Mouse (Mus musculus): ENCODE measurements around the gene Vwa5b1. TPM values are rescaled to one million over a fixed set of nuclear protein-coding genes. Genes with fewer than 3 reads are reported as not detected.

Gene Vwa5b1
- polyA plus RNA-seq, 1 experiment = 0.08 TPM

- WGBS = 89% methylated on average over 11 of the region's 11 CpGs
- no peak overlapping the region for H3K27ac ChIP-seq (ENCODE audit: control insufficient read depth, insufficient read depth, low read length)
- no peaks in the 10 kb centered on the region for H3K4me1 ChIP-seq (replicated peaks; ENCODE audit: control insufficient read depth, insufficient read depth, low read length)
- no peak overlapping the region for H3K4me3 ChIP-seq (ENCODE audit: control insufficient read depth, insufficient read depth, low read length)
- no peaks in the 10 kb centered on the region for H3K36me3 ChIP-seq (ENCODE audit: control insufficient read depth, insufficient read depth, low read length)
- no peaks in the 10 kb centered on the region for H3K27me3 ChIP-seq (ENCODE audit: control insufficient read depth, insufficient read depth, low read length)
- no peak for DNase-seq
- TF ChIP-seq CTCF (IDR thresholded peaks at IDR 0.05; ENCODE audit: borderline replicate concordance, control insufficient read depth, extremely low read depth, insufficient read depth, low read length, poor library complexity) = no peak
- no peak for TF ChIP-seq POLR2A (IDR thresholded peaks at IDR 0.05; ENCODE audit: control insufficient read depth, extremely low read depth, insufficient read depth, low read length, poor library complexity)
Observed at GRCm38 (mm10) chr4:138670093-138670889, 34.6 kb upstream of the Vwa5b1 start.

GRCm38 (mm10) chr4:138666521-138666920, 30.8 kb upstream of the Vwa5b1 start:
- Histone ChIP-seq H3K36me3 (ENCODE audit: control insufficient read depth, insufficient read depth, low read length) (no peaks in the 10 kb centered on the region), H3K4me1 (replicated peaks; ENCODE audit: control insufficient read depth, insufficient read depth, low read length) (no peaks in the 10 kb centered on the region), H3K4me3 (ENCODE audit: control insufficient read depth, insufficient read depth, low read length) (no peak overlapping the region), H3K27ac (ENCODE audit: control insufficient read depth, insufficient read depth, low read length) (no peak overlapping the region), H3K27me3 (ENCODE audit: control insufficient read depth, insufficient read depth, low read length) (no peaks in the 10 kb centered on the region)
- TF ChIP-seq POLR2A (IDR thresholded peaks at IDR 0.05; ENCODE audit: control insufficient read depth, extremely low read depth, insufficient read depth, low read length, poor library complexity) = no peak
- no peak for TF ChIP-seq CTCF (IDR thresholded peaks at IDR 0.05; ENCODE audit: borderline replicate concordance, control insufficient read depth, extremely low read depth, insufficient read depth, low read length, poor library complexity)
- no peak for DNase-seq
- 69% methylated on average over 10 of the region's 10 CpGs for WGBS

GRCm38 (mm10) chr4:138659936-138660602, 24.4 kb upstream of the Vwa5b1 start:
- Histone ChIP-seq H3K36me3 (ENCODE audit: control insufficient read depth, insufficient read depth, low read length) (no peaks in the 10 kb centered on the region), H3K4me3 (ENCODE audit: control insufficient read depth, insufficient read depth, low read length) (no peak overlapping the region), H3K4me1 (replicated peaks; ENCODE audit: control insufficient read depth, insufficient read depth, low read length) (no peaks in the 10 kb centered on the region), H3K27ac (ENCODE audit: control insufficient read depth, insufficient read depth, low read length) (no peak overlapping the region), H3K27me3 (ENCODE audit: control insufficient read depth, insufficient read depth, low read length) (no peaks in the 10 kb centered on the region)
- no peak for DNase-seq
- WGBS = 84% methylated on average over 11 of the region's 11 CpGs
- TF ChIP-seq POLR2A (IDR thresholded peaks at IDR 0.05; ENCODE audit: control insufficient read depth, extremely low read depth, insufficient read depth, low read length, poor library complexity) = no peak
- TF ChIP-seq CTCF (IDR thresholded peaks at IDR 0.05; ENCODE audit: borderline replicate concordance, control insufficient read depth, extremely low read depth, insufficient read depth, low read length, poor library complexity) = no peak

- no peaks in the 10 kb centered on the region for H3K4me1 ChIP-seq (replicated peaks; ENCODE audit: control insufficient read depth, insufficient read depth, low read length)
- H3K4me3 ChIP-seq (ENCODE audit: control insufficient read depth, insufficient read depth, low read length) = no peak overlapping the region
- TF ChIP-seq POLR2A (IDR thresholded peaks at IDR 0.05; ENCODE audit: control insufficient read depth, extremely low read depth, insufficient read depth, low read length, poor library complexity) = no peak
- TF ChIP-seq CTCF (IDR thresholded peaks at IDR 0.05; ENCODE audit: borderline replicate concordance, control insufficient read depth, extremely low read depth, insufficient read depth, low read length, poor library complexity) = no peak
- H3K36me3 ChIP-seq (ENCODE audit: control insufficient read depth, insufficient read depth, low read length) = no peaks in the 10 kb centered on the region
- no peaks in the 10 kb centered on the region for H3K27me3 ChIP-seq (ENCODE audit: control insufficient read depth, insufficient read depth, low read length)
- DNase-seq = no peak
- no peak overlapping the region for H3K27ac ChIP-seq (ENCODE audit: control insufficient read depth, insufficient read depth, low read length)
- WGBS = 29% methylated on average over 6 of the region's 6 CpGs
Observed at GRCm38 (mm10) chr4:138653056-138653455, 17.4 kb upstream of the Vwa5b1 start.

DNA sequence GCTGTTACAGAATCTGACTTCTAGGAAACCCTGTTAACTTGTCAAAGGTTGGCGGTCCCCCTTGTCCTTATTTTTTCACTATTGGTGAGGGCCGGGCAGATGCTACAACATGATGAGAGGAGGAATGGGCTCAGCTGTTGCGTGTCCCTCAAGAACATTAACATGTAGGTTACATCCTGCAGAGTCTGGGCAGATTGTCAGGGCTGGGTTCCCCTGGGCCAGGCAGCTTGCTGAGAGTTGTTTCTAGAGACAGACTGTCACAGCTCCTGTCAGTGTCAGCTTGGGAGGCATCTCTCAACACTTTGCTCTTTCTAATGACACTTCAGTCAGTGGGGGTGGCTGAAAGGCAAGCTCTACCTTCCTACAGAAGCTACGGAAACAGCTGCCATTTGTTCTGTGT, 16.2 kb upstream of the Vwa5b1 start:
- Histone ChIP-seq H3K36me3 (ENCODE audit: control insufficient read depth, insufficient read depth, low read length) (no peaks in the 10 kb centered on the region), H3K4me1 (replicated peaks; ENCODE audit: control insufficient read depth, insufficient read depth, low read length) (no peaks in the 10 kb centered on the region), H3K27ac (ENCODE audit: control insufficient read depth, insufficient read depth, low read length) (no peak overlapping the region), H3K4me3 (ENCODE audit: control insufficient read depth, insufficient read depth, low read length) (no peak overlapping the region), H3K27me3 (ENCODE audit: control insufficient read depth, insufficient read depth, low read length) (no peaks in the 10 kb centered on the region)
- no peak for DNase-seq
- 96% methylated on average over 4 of the region's 4 CpGs for WGBS
- TF ChIP-seq POLR2A (IDR thresholded peaks at IDR 0.05; ENCODE audit: control insufficient read depth, extremely low read depth, insufficient read depth, low read length, poor library complexity) (no peak), CTCF (IDR thresholded peaks at IDR 0.05; ENCODE audit: borderline replicate concordance, control insufficient read depth, extremely low read depth, insufficient read depth, low read length, poor library complexity) (no peak)

- Histone ChIP-seq H3K4me1 (replicated peaks; ENCODE audit: control insufficient read depth, insufficient read depth, low read length) (no peaks in the 10 kb centered on the region), H3K27ac (ENCODE audit: control insufficient read depth, insufficient read depth, low read length) (no peak overlapping the region), H3K36me3 (ENCODE audit: control insufficient read depth, insufficient read depth, low read length) (no peaks in the 10 kb centered on the region), H3K4me3 (ENCODE audit: control insufficient read depth, insufficient read depth, low read length) (no peak overlapping the region), H3K27me3 (ENCODE audit: control insufficient read depth, insufficient read depth, low read length) (no peaks in the 10 kb centered on the region)
- TF ChIP-seq POLR2A (IDR thresholded peaks at IDR 0.05; ENCODE audit: control insufficient read depth, extremely low read depth, insufficient read depth, low read length, poor library complexity) = no peak
- TF ChIP-seq CTCF (IDR thresholded peaks at IDR 0.05; ENCODE audit: borderline replicate concordance, control insufficient read depth, extremely low read depth, insufficient read depth, low read length, poor library complexity) = no peak
- 80% methylated on average over 3 of the region's 3 CpGs for WGBS
- no peak for DNase-seq
Observed at GRCm38 (mm10) chr4:138648096-138648635, 12.5 kb upstream of the Vwa5b1 start.
